Mouse (Mus musculus) spleen, adult 2 months (tissue): Measurements from ENCODE around the gene Tns3. TPM values are rescaled to one million over a fixed set of nuclear protein-coding genes. Genes with fewer than 3 reads are reported as not detected.

Experiments used
- DNase-seq, 2 experiments: peaks; one replicate each; pipeline versions ENCODE4 v3.0.0 to v3.0.0-alpha.2; 2012 to 2021; ENCODE audit warnings: low spot score in 2 of 2, low read depth in 1 of 2
- H3K27ac ChIP-seq: fragments of 200-500 bp; 2 replicates; pipeline ENCODE4 v1.5.1; 2012; ENCODE audit warnings: low read length, inconsistent platforms; ENCODE audit not compliant: insufficient read depth
- H3K27me3 ChIP-seq: fragments of 200-500 bp; 2 replicates; pipeline ENCODE4 v1.6.1; 2012; ENCODE audit warnings: mild to moderate bottlenecking, moderate library complexity, low read length, inconsistent platforms; ENCODE audit not compliant: control insufficient read depth, insufficient read depth
- H3K36me3 ChIP-seq: fragments of 200-500 bp; 2 replicates; pipeline ENCODE4 v1.6.1; 2012; ENCODE audit warnings: mild to moderate bottlenecking, low read length, inconsistent platforms; ENCODE audit not compliant: control insufficient read depth, insufficient read depth
- H3K4me1 ChIP-seq: fragments of 200-500 bp; 2 replicates; pipeline ENCODE4 v1.6.1; 2011; ENCODE audit warnings: inconsistent platforms; ENCODE audit not compliant: control insufficient read depth, insufficient read depth, insufficient read length
- H3K4me3 ChIP-seq: fragments of 200-500 bp; 2 replicates; pipeline ENCODE4 v1.5.1; 2011; ENCODE audit warnings: mild to moderate bottlenecking, inconsistent platforms; ENCODE audit not compliant: insufficient read depth, insufficient read length; ENCODE audit errors: extremely low read depth
- CTCF ChIP-seq: fragments of 200-500 bp; IDR thresholded peaks from 2 replicates; pipeline ENCODE4 v1.5.1; 2011; ENCODE audit warnings: mild to moderate bottlenecking, inconsistent platforms; ENCODE audit not compliant: insufficient read depth, insufficient read length, insufficient replicate concordance; ENCODE audit errors: extremely low read depth
- POLR2A ChIP-seq: fragments of 200-500 bp; IDR thresholded peaks from 2 replicates; pipeline ENCODE4 v1.6.1; 2011; ENCODE audit warnings: low read depth, low read length, inconsistent platforms
- WGBS: fragments of 180-500 bp; shearing (Covaris S2); methylation state at CpG from one replicate; pipeline ENCODE4 v1.1.7; 2018; 5-methylcytosine and 5-hydroxymethylcytosine counted together
- polyA plus RNA-seq: library from polyadenylated mRNA; depleted of rRNA; stranded (reverse); fragments of >200 nt; gene quantifications from 2 replicates; pipeline ENCODE4 v1.2.3, GENCODE M21; 2012

Tns3 gene
- polyA plus RNA-seq, 1 experiment = 39.7 TPM

GRCm38 (mm10) chr11:8685195-8685594, 20.9 kb upstream of the Tns3 start:
- no peak for TF ChIP-seq CTCF
- TF ChIP-seq POLR2A = no peak
- no peaks in the 10 kb centered on the region for H3K36me3 ChIP-seq
- H3K4me3 ChIP-seq = no peak overlapping the region
- WGBS = 30% methylated on average over 3 of the region's 3 CpGs
- no peak for DNase-seq
- peaks cover 23% of the 10 kb centered on the region for H3K4me1 ChIP-seq
- no peaks in the 10 kb centered on the region for H3K27me3 ChIP-seq
- H3K27ac ChIP-seq = no peak overlapping the region

- no peak overlapping the region for H3K27ac ChIP-seq
- no peak for TF ChIP-seq CTCF
- no peak for TF ChIP-seq POLR2A
- H3K4me3 ChIP-seq = no peak overlapping the region
- WGBS = 64% methylated on average over 5 of the region's 5 CpGs
- H3K27me3 ChIP-seq = no peaks in the 10 kb centered on the region
- H3K4me1 ChIP-seq = peaks cover 16% of the 10 kb centered on the region
- DNase-seq = no peak
- H3K36me3 ChIP-seq = no peaks in the 10 kb centered on the region
Observed at GRCm38 (mm10) chr11:8684262-8684661, 19.9 kb upstream of the Tns3 start.

- H3K27me3 ChIP-seq = no peaks in the 10 kb centered on the region
- TF ChIP-seq CTCF (no peak), POLR2A (no peak)
- no peak overlapping the region for H3K4me3 ChIP-seq
- peaks cover 7% of the 10 kb centered on the region; the same call in 1 of the 2 replicates for H3K4me1 ChIP-seq
- H3K36me3 ChIP-seq = no peaks in the 10 kb centered on the region
- 89% methylated on average over 3 of the region's 3 CpGs for WGBS
- no peak for DNase-seq
- H3K27ac ChIP-seq = no peak overlapping the region
Observed at GRCm38 (mm10) chr11:8681356-8681755, 17.0 kb upstream of the Tns3 start.

- no peak for DNase-seq
- no peaks in the 10 kb centered on the region for H3K36me3 ChIP-seq
- WGBS = 89% methylated on average over 7 of the region's 7 CpGs
Observed at GRCm38 (mm10) chr11:8680650-8681049, 16.3 kb upstream of the Tns3 start.

GRCm38 (mm10) chr11:8679221-8679620, 14.9 kb upstream of the Tns3 start:
- no peaks in the 10 kb centered on the region for H3K27me3 ChIP-seq
- no peaks in the 10 kb centered on the region for H3K36me3 ChIP-seq
- 55% methylated on average over 5 of the region's 5 CpGs for WGBS
- no peak overlapping the region for H3K4me3 ChIP-seq
- peaks cover 4% of the 10 kb centered on the region; the same call in 1 of the 2 replicates for H3K4me1 ChIP-seq
- TF ChIP-seq CTCF (no peak), POLR2A (no peak)
- DNase-seq = no peak
- no peak overlapping the region for H3K27ac ChIP-seq

More at GRCm38 (mm10) chr11:8680650-8681049, 16.3 kb upstream of the Tns3 start:
- Histone ChIP-seq H3K27ac (peak overlapping the region; percentile 18; the same call in 1 of the 2 replicates), H3K27me3 (no peaks in the 10 kb centered on the region), H3K4me1 (peaks cover 7% of the 10 kb centered on the region; the same call in 1 of the 2 replicates), H3K4me3 (no peak overlapping the region)
- TF ChIP-seq POLR2A = no peak
- TF ChIP-seq CTCF = no peak

- H3K4me3 ChIP-seq = no peak overlapping the region
- WGBS = 84% methylated on average over 12 of the region's 12 CpGs
Observed at GRCm38 (mm10) chr11:8678260-8678995, 14.1 kb upstream of the Tns3 start.

More at GRCm38 (mm10) chr11:8678260-8678995, 14.1 kb upstream of the Tns3 start:
- H3K36me3 ChIP-seq = no peaks in the 10 kb centered on the region
- 0 out of 2 replicates have a peak overlapping the region, but pooled peaks have one; percentile 17 for H3K27ac ChIP-seq
- no peaks in the 10 kb centered on the region for H3K27me3 ChIP-seq
- DNase-seq = no peak
- peaks cover 3% of the 10 kb centered on the region; the same call in 1 of the 2 replicates for H3K4me1 ChIP-seq
- no peak for TF ChIP-seq CTCF
- TF ChIP-seq POLR2A = no peak
